Mouse (Mus musculus) ES-E14 (cell line): Measurements from ENCODE around the gene Susd1.

Source experiments
- CHD2 ChIP-seq: IDR thresholded peaks from 2 replicates; pipeline ENCODE4 v1.6.1; 2014; ENCODE audit warnings: mild to moderate bottlenecking, low read depth, low read length, inconsistent platforms
- HCFC1 ChIP-seq: IDR thresholded peaks from 2 replicates; pipeline ENCODE4 v1.6.1; 2012; ENCODE audit warnings: low read length, inconsistent platforms, borderline replicate concordance; ENCODE audit not compliant: insufficient read depth
- MAFK ChIP-seq: IDR thresholded peaks from 2 replicates; pipeline ENCODE4 v1.6.1; 2014; ENCODE audit warnings: mild to moderate bottlenecking, low read depth, low read length, inconsistent platforms; ENCODE audit not compliant: insufficient read depth
- ZC3H11A ChIP-seq: IDR thresholded peaks from 2 replicates; pipeline ENCODE4 v1.6.1; 2012; ENCODE audit warnings: low read depth, mild to moderate bottlenecking, inconsistent platforms, low read length, borderline replicate concordance
- ZNF384 ChIP-seq: IDR thresholded peaks from 2 replicates; pipeline ENCODE4 v1.6.1; 2012; ENCODE audit warnings: low read depth, low read length, inconsistent platforms

DNA sequence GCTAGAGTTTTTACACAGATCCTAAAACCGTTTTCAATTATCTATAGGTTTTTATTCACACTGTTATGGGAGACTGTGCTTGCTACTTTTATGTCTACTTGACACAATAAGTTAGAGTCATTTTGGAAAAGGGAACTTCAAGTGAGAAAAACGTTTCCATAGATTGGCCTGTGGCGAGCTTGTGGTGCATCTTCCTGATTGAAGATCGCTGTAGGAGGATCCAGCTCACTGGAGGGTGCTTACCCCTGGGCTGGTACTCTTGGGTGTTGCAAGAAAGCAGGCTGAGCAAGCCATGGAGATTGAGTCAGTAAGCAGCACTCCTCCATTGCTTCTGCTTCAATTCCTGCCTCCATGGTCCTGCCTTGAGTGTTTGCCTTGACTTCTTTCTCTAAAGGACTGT, 2.5 kb downstream of the Susd1 start:
- TF ChIP-seq MAFK (no peak), ZNF384 (no peak), CHD2 (no peak), HCFC1 (no peak), ZC3H11A (no peak)
